8 mouse cellular contexts compared by ENCODE assay signal in the genomic region with DNA sequence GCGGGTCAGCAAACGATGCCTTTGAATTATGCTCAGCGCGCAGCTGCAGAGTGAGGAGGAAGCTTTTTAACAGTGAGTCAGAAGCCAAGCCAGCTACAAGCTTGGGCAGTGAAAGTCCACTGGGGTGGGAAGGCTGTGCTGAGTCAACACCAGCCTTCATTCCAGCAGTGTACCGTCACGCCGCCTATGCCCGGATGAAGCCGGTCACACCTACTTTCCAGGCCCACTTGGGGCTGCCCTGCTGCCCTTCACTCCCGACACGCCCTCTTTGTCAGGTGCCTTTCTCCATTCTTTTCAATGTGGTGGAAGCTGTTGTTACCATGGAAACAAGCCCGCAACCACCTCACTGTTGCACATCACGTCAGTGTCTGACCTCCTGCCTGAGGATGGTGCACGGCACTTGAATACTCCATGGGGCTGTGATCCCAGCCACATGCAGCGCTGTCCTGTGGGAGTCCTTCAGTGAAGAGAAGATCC. TPM values are rescaled to one million over a fixed set of nuclear protein-coding genes. Genes with fewer than 3 reads are reported as not detected.
DNase-seq lines count a peak whose midpoint lies in the region; ATAC-seq and TF ChIP-seq lines count a peak whose summit lies in the region.

No protein-coding gene starts in this region.

- ATAC-seq in limb, embryonic 13.5 days (ENCODE audit: low FRiP score, low read depth), result no peak
- ATAC-seq in midbrain, postnatal 0 days (ENCODE audit: low FRiP score), result peak; percentile 78; the same call in 1 of the 2 replicates

- H3K27me3 ChIP-seq in embryonic facial prominence, embryonic 10.5 days (replicated peaks; ENCODE audit: low read depth, poor library complexity, severe bottlenecking), result no peaks in the 10 kb centered on the region
- no peaks in the 10 kb centered on the region for H3K27me3 ChIP-seq in limb, embryonic 13.5 days
- H3K27me3 ChIP-seq in midbrain, postnatal 0 days (ENCODE audit: insufficient read depth, low read length), result no peaks in the 10 kb centered on the region

- H3K4me3 ChIP-seq in embryonic facial prominence, embryonic 10.5 days, result no peak overlapping the region
- no peak overlapping the region for H3K4me3 ChIP-seq in limb, embryonic 13.5 days
- no peak overlapping the region for H3K4me3 ChIP-seq in midbrain, postnatal 0 days (ENCODE audit: low read depth, low read length)

- intact Hi-C loops in heart, postnatal 36 days (cut with DNase I), result no loop called here

- H3K4me1 ChIP-seq in embryonic facial prominence, embryonic 10.5 days, result peaks cover 53% of the 10 kb centered on the region
- H3K4me1 ChIP-seq in limb, embryonic 13.5 days, result peaks cover 46% of the 10 kb centered on the region
- H3K4me1 ChIP-seq in midbrain, postnatal 0 days (ENCODE audit: insufficient read depth, low read length), result peaks cover 7% of the 10 kb centered on the region; the same call in 1 of the 2 replicates

- 0 out of 2 replicates have a peak overlapping the region, but pooled peaks have one; percentile 4 for H3K9ac ChIP-seq in limb, embryonic 13.5 days
- no peak overlapping the region for H3K9ac ChIP-seq in midbrain, postnatal 0 days (replicated peaks; ENCODE audit: low read length, poor library complexity, severe bottlenecking)

- peaks cover 19% of the 10 kb centered on the region for H3K36me3 ChIP-seq in embryonic facial prominence, embryonic 10.5 days (replicated peaks)
- H3K36me3 ChIP-seq in limb, embryonic 13.5 days, result peaks cover 14% of the 10 kb centered on the region; the same call in 1 of the 2 replicates
- no peaks in the 10 kb centered on the region for H3K36me3 ChIP-seq in midbrain, postnatal 0 days (ENCODE audit: insufficient read depth, low read length)

- H3K4me2 ChIP-seq in limb, embryonic 13.5 days (replicated peaks), result no peak overlapping the region
- H3K4me2 ChIP-seq in midbrain, postnatal 0 days (ENCODE audit: low read depth, low read length, poor library complexity, severe bottlenecking), result 0 out of 2 replicates have a peak overlapping the region, but pooled peaks have one; percentile 10

- WGBS in embryonic facial prominence, embryonic 10.5 days, result 78% methylated on average over 15 of the region's 15 CpGs
- 72% methylated on average over 15 of the region's 15 CpGs for WGBS in limb, embryonic 13.5 days
- 22% methylated on average over 15 of the region's 15 CpGs for WGBS in midbrain, postnatal 0 days

- no peak overlapping the region for H3K27ac ChIP-seq in embryonic facial prominence, embryonic 10.5 days (replicated peaks)
- H3K27ac ChIP-seq in limb, embryonic 13.5 days, result no peak overlapping the region
- peak overlapping the region; percentile 38 for H3K27ac ChIP-seq in midbrain, postnatal 0 days (ENCODE audit: low read depth, low read length)

- H3K9me3 ChIP-seq in embryonic facial prominence, embryonic 10.5 days, result no peaks in the 10 kb centered on the region
- H3K9me3 ChIP-seq in limb, embryonic 13.5 days, result no peaks in the 10 kb centered on the region
- H3K9me3 ChIP-seq in midbrain, postnatal 0 days (ENCODE audit: low read length), result no peaks in the 10 kb centered on the region

- DNase-seq in MN1 (ENCODE audit: low spot score), result peak; percentile 12
- peak; percentile 21 for DNase-seq in embryonic facial prominence, embryonic 10.5 days (ENCODE audit: low spot score)
- DNase-seq in heart, postnatal 36 days, result peak; percentile 31 to 42
- DNase-seq in midbrain, postnatal 0 days (ENCODE audit: low spot score), result peak; percentile 50
- DNase-seq in cerebellum, postnatal 14 days, result no peak
- no peak for DNase-seq in c-Kit-positive CD71-positive TER-119-positive erythroid progenitor cells, embryonic 14.5 days (ENCODE audit: low spot score)
- no peak for DNase-seq in frontal cortex, postnatal 36 days (ENCODE audit: low spot score in 2 of 2)

- no peak for TF ChIP-seq CTCF in midbrain, postnatal 0 days (IDR thresholded peaks at IDR 0.05)

RNA-seq across cellular contexts. Expression of gene Cdc42bpb, which starts 24.0 kb away (rescaled TPM):
- 32.6 and 32.7 TPM in 2 replicates for polyA plus RNA-seq in embryonic facial prominence, embryonic 10.5 days (2016; fragmentation: Nextera tagmentation; extraction: Ambion mirVana)
- 10 to 100 TPM; 54.6 to 62.5 TPM for total RNA-seq in heart, postnatal 36 days (2021)
- 26.5 and 32.4 TPM in 2 replicates for polyA plus RNA-seq in limb, embryonic 13.5 days (2015; fragmentation: Nextera tagmentation; extraction: Ambion mirVana)
- total RNA-seq in midbrain, postnatal 0 days (2014; rRNA removed), result 190 and 259 TPM in 2 replicates
- 35.4 and 36.4 TPM in 2 replicates for polyA plus RNA-seq in midbrain, postnatal 0 days (2015; fragmentation: Nextera tagmentation; extraction: Ambion mirVana)

RNA-seq across cellular contexts. Expression of gene Lbhd2, which starts 53.1 kb away (rescaled TPM):
- polyA plus RNA-seq in embryonic facial prominence, embryonic 10.5 days (2016; fragmentation: Nextera tagmentation; extraction: Ambion mirVana), result not detected in 2 replicates
- total RNA-seq in heart, postnatal 36 days (2021), result not detected
- polyA plus RNA-seq in limb, embryonic 13.5 days (2015; fragmentation: Nextera tagmentation; extraction: Ambion mirVana), result 9.5 and 13.8 TPM in 2 replicates
- 4.4 and 6.4 TPM in 2 replicates for total RNA-seq in midbrain, postnatal 0 days (2014; rRNA removed)
- 18.2 and 19.9 TPM in 2 replicates for polyA plus RNA-seq in midbrain, postnatal 0 days (2015; fragmentation: Nextera tagmentation; extraction: Ambion mirVana)

Comparison
In these comparisons a context has a peak if more than half of its experiments do, and no peak if none do; other contexts are left out.
1. DNase-seq: peak in MN1 (single experiment), embryonic facial prominence, embryonic 10.5 days (single experiment), heart, postnatal 36 days (2 of 2) and midbrain, postnatal 0 days (single experiment); none in cerebellum, postnatal 14 days (0 of 2), c-Kit-positive CD71-positive TER-119-positive erythroid progenitor cells, embryonic 14.5 days (single experiment) and frontal cortex, postnatal 36 days (0 of 2).